Mouse (Mus musculus) embryo, embryonic 11 days (tissue): Measurements from ENCODE around the gene Kcnk13.

Experiments used
- DNase-seq: peaks from one replicate; pipeline ENCODE4 v3.0.0-alpha.2; 2015

The Kcnk13 gene

DNA sequence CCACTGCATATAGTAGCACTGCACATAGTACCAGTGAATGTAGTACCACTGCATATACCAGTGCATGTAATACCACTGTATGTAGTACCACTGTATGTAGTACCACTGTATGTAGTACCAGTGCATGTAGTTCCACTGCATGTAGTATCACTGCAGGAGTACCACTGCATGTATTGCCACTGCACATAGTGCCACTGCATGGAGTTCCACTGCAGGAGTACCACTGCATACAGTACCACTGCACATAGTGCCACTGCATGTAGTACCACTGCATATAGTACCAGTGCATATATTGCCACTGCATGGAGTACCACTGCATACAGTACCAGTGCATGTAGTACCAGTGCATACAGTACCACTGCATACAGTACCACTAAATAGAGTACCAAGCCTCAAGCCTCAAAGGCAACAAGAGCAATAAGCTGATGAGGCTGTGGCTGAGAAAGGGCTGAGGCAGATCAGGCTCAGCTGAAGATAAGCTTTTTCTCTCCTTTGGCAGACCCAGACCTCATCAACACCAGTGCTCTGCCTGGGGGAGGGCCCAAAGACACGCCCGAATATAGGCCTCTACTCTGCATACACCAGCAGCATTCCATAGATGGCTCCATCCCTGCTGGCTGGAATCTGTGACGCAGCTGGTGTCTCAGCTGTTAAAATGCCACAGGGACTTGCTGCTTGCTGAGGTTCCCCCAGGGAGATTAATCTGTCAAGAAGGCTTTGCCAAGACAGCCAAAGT, 135.8 kb downstream of the Kcnk13 start:
- DNase-seq, result no peak

DNA sequence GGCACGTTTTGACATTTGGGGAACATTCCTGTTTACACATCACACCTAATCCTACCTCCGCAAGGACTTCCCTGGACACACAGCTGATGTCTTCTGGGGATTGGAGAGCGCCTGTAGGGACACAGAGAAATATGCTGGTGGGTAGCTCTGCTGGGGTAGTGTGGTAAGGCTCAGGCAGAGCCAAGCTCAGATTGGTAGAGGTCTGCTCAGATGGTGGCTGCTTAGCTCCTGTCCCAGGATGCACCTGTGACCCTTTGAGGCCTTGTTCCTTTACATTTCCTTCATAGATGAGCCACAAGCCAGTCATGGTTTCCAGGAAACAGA, 136.4 kb downstream of the Kcnk13 start:
- DNase-seq, result no peak

DNA sequence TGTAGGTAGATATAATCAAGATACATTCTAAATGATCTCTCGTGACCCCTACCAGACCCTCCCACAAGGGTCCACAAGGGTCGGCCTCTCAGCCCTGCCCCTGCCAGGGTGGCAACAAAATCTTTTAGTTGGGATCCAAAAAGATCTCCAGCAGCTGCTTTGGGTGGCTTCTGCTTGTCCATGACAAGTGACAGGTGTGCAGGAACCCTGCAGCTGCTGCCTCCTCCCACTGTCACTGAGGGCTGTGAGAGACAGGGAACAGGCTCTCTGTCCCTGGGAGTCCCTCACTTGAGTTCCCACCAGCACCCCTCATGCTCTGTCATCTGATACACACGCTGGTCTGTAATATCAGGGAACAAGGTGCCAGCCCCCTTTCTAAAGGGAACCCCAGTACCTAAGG, 137.4 kb downstream of the Kcnk13 start:
- DNase-seq, result no peak

DNA sequence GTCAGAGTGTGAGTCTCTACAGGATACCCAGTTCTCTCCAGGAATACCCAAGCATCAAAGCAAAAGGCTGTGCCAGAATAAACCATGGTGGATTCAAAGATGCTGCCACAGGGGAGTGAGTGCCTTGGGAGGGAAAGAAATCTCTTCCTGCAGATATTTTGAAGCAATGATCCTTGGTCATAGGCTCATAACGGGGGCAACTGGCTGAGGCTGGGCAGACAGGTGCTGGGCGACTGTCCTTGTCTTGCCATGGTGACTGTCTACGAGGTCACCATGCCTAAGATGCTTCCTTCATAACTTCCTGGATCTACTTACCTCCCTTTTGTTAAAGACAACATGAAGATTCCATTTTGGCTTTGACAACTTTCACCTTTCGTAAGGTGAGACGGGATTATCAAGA, 140.2 kb downstream of the Kcnk13 start:
- DNase-seq, result no peak

DNA sequence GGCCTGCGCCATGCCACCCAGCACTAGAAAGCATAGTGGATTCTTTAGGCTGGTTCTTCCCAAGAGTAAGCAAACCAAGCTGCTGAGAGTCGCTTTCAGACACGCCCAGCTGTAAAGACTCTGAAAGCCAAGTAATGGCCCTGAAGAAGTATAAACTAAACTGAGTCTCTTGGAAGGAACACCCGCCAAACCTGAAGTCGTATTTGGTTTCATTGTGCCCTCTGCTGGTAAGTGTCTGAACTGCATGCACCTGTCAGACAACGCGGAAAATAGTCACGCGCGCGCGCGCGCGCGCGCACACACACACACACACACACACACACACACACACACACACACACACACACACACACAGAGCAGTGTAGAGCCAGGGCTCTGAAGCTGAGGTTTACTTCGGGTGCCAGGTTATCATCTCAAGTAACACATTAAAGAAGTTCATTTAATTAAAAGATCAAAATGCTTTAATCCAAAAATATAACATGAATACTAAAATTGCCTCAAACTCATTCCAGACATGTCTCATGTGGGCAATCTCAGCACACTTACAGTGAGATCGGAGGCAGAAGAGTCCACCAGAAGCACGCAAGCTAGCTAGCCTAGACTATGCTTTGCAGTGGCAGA, 142.1 kb downstream of the Kcnk13 start:
- peak; percentile 85 for DNase-seq

DNA sequence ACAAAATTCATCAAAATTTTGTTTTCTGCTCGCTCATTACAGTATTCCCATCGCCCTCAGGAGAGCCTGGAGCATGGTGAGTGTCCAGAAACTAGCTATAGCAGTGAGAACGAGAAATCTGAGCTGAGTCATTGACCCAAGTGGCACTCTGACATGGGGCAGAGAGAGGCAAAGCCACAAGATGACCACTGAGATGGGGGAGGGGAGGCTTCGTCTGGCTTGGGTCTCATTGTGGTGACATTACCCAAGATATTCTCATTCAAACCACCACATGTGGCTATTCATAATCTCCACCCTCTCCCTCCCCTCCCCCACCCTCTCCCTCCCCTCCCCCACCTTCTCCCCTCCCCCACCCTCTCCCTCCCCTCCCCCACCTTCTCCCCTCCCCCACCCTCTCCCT, 143.1 kb downstream of the Kcnk13 start:
- DNase-seq, result no peak

DNA sequence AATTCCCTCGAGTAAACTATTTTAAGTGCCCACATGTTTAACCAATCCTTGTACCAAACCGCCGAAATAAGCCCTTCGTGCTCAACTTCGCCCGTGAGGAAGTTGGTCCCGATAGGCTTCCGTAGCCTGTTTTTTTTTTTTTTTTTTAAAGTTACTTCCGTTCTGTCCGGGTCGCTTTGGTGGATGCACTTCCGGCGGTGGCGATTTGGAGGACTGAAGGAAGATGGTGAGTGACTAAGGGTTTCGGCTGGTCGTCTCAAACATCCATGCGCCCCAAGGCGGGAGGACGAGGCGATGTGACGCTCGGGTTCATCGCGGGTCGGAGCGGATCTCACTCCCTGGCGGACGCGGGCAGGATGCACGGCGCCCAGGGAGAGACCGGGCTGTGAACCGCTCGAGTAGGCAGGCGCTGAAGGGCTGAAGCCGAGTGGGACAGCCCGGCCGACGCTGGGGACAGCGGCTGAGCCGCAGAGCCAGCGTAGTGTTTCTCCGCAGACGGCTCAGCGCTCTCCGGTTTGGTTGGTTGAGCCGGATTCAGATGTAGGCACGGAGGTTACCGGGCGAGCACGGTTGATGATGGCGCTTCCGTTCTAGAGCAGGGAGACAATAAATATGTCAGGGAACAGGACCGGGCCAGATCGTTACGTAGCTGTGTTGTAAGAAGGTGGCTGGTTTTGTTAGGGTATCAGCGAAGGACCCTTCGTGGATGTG, 145.8 kb downstream of the Kcnk13 start, which contains the start of gene Psmc1:
TSS of gene Psmc1 (plus strand) at position 169 of the 711 bp plus-strand sequence.
- peak; percentile 93 for DNase-seq
